Mouse (Mus musculus) testis, adult 2 months (tissue): ENCODE measurements at regions not wholly inside any gene's neighbourhood (a gene's known extent, or its start where the extent isn't known, plus 50 kb on each side); places are given as distances from the start of the nearest gene placed in this dataset.

Experiments used
- CTCF ChIP-seq: fragments of 200-500 bp; IDR thresholded peaks from 2 replicates; pipeline ENCODE4 v1.5.1; 2012; ENCODE audit warnings: low read depth, mild to moderate bottlenecking, inconsistent platforms, low read length, moderate library complexity; ENCODE audit not compliant: control insufficient read depth, insufficient read depth, insufficient replicate concordance
- POLR2A ChIP-seq: fragments of 200-500 bp; IDR thresholded peaks from 2 replicates; pipeline ENCODE4 v1.6.1; 2012; ENCODE audit warnings: low read depth, mild to moderate bottlenecking, inconsistent platforms, low read length, moderate library complexity; ENCODE audit not compliant: control insufficient read depth

GRCm38 (mm10) chr19:15829158-15829557 is 118.0 kb downstream of the Psat1 start:
- TF ChIP-seq POLR2A (no peak), CTCF (no peak)
